Mouse (Mus musculus) CH12.LX (cell line): ENCODE results near the gene Gm20532. TPM values are rescaled to one million over a fixed set of nuclear protein-coding genes. Genes with fewer than 3 reads are reported as not detected.

Experiments used
- DNase-seq: peaks from one replicate; pipeline ENCODE4 v3.0.0-alpha.2; 2013; ENCODE audit errors: extremely low read depth
- H3K27ac ChIP-seq: 2 replicates; pipeline ENCODE4 v1.5.1; 2012; ENCODE audit warnings: low read depth, mild to moderate bottlenecking, control low read depth, moderate library complexity; ENCODE audit not compliant: insufficient read depth
- H3K27me3 ChIP-seq: replicated peaks from 2 replicates; pipeline ENCODE3; 2012; ENCODE audit warnings: inconsistent platforms
- H3K36me3 ChIP-seq, 2 experiments: replicated peaks in 1 of 2; 2 replicates each; pipeline versions ENCODE3 to v1.6.1; 2012; ENCODE audit warnings: inconsistent platforms in 1 of 2, low read length in 1 of 2, mild to moderate bottlenecking in 1 of 2, mixed read lengths in 1 of 2, moderate library complexity in 1 of 2; ENCODE audit not compliant: control insufficient read depth in 1 of 2, insufficient read depth in 1 of 2
- H3K4me1 ChIP-seq, 2 experiments: 2 replicates each; pipeline ENCODE4 v1.6.1; 2012; ENCODE audit warnings: inconsistent platforms in 1 of 2, moderate library complexity in 1 of 2; ENCODE audit not compliant: insufficient read depth in 2 of 2, control insufficient read depth in 1 of 2
- H3K4me2 ChIP-seq: 2 replicates; pipeline ENCODE4 v1.6.1; 2012; ENCODE audit warnings: low read depth, mild to moderate bottlenecking, control low read depth; ENCODE audit not compliant: poor library complexity, insufficient read depth, severe bottlenecking
- H3K4me3 ChIP-seq, 3 experiments: fragments of 150-350 bp in 1 of 3; sonication (generic) in 1 of 3; replicated peaks in 1 of 3; 2 replicates each; pipeline versions ENCODE3 to v1.5.1; 2011 to 2012; ENCODE audit warnings: low read depth in 2 of 3, low read length in 2 of 3, mild to moderate bottlenecking in 2 of 3, moderate library complexity in 2 of 3, control low read depth in 1 of 3, improper control_type of control experiment in 1 of 3, inconsistent platforms in 1 of 3, mixed read lengths in 1 of 3; ENCODE audit not compliant: poor library complexity in 1 of 3
- H3K79me2 ChIP-seq: replicated peaks from 2 replicates; pipeline ENCODE4 v1.6.1; 2012; ENCODE audit warnings: mild to moderate bottlenecking, moderate library complexity; ENCODE audit not compliant: control insufficient read depth, poor library complexity, insufficient read depth, severe bottlenecking; ENCODE audit errors: extremely low read depth
- H3K9ac ChIP-seq: 2 replicates; pipeline ENCODE4 v1.6.1; 2012; ENCODE audit warnings: low read depth, mild to moderate bottlenecking, control low read depth, moderate library complexity; ENCODE audit not compliant: insufficient read depth
- H3K9me3 ChIP-seq: replicated peaks from 2 replicates; pipeline ENCODE3; 2012; ENCODE audit warnings: low read length, inconsistent platforms, mixed read lengths
- BHLHE40 ChIP-seq: IDR thresholded peaks from 2 replicates; pipeline ENCODE4 v1.6.1; 2011; ENCODE audit warnings: mild to moderate bottlenecking, low read depth, low read length, improper control_type of control experiment
- CHD1 ChIP-seq: IDR thresholded peaks from 2 replicates; pipeline ENCODE4 v1.6.1; 2012; ENCODE audit warnings: low read depth, low read length, improper control_type of control experiment, inconsistent platforms
- CHD2 ChIP-seq: IDR thresholded peaks from 2 replicates; pipeline ENCODE4 v1.6.1; 2011; ENCODE audit warnings: low read length, improper control_type of control experiment
- CTCF ChIP-seq, 2 experiments: IDR thresholded peaks in 1 of 2; conservative IDR thresholded peaks in 1 of 2; 2 replicates each; pipeline ENCODE4 v1.5.1; 2011 to 2012; ENCODE audit warnings: low read depth in 2 of 2, low read length in 2 of 2, improper control_type of control experiment in 1 of 2, inconsistent platforms in 1 of 2, mild to moderate bottlenecking in 1 of 2, moderate library complexity in 1 of 2
- E2F4 ChIP-seq: IDR thresholded peaks from 2 replicates; pipeline ENCODE4 v1.6.1; 2011; ENCODE audit warnings: low read depth, low read length, improper control_type of control experiment; ENCODE audit not compliant: insufficient replicate concordance
- ELF1 ChIP-seq: IDR thresholded peaks from 2 replicates; pipeline ENCODE4 v1.6.1; 2014; ENCODE audit warnings: low read depth, mild to moderate bottlenecking, inconsistent platforms, low read length, improper control_type of control experiment
- EP300 ChIP-seq: IDR thresholded peaks from 2 replicates; pipeline ENCODE4 v1.6.1; 2011; ENCODE audit warnings: low read length, improper control_type of control experiment
- ETS1 ChIP-seq: conservative IDR thresholded peaks from 2 replicates; pipeline ENCODE4 v1.6.1; 2012; ENCODE audit warnings: low read depth, mild to moderate bottlenecking, inconsistent platforms, low read length, improper control_type of control experiment, moderate library complexity
- GABPA ChIP-seq: IDR thresholded peaks from 2 replicates; pipeline ENCODE4 v1.6.1; 2012; ENCODE audit warnings: low read depth, low read length, improper control_type of control experiment, inconsistent platforms; ENCODE audit not compliant: insufficient replicate concordance
- HCFC1 ChIP-seq: IDR thresholded peaks from 2 replicates; pipeline ENCODE4 v1.6.1; 2012; ENCODE audit warnings: low read depth, mild to moderate bottlenecking, inconsistent platforms, low read length, improper control_type of control experiment
- IRF4 ChIP-seq: IDR thresholded peaks from 2 replicates; pipeline ENCODE4 v1.6.1; 2014; ENCODE audit warnings: low read depth, mild to moderate bottlenecking, inconsistent platforms, low read length, improper control_type of control experiment
- KAT2A ChIP-seq: IDR thresholded peaks from 2 replicates; pipeline ENCODE4 v1.6.1; 2012; ENCODE audit warnings: low read length, improper control_type of control experiment, inconsistent platforms; ENCODE audit not compliant: insufficient replicate concordance
- MAFK ChIP-seq: IDR thresholded peaks from 2 replicates; pipeline ENCODE4 v1.6.1; 2011; ENCODE audit warnings: low read length, improper control_type of control experiment; ENCODE audit not compliant: insufficient replicate concordance
- MAX ChIP-seq: IDR thresholded peaks from 2 replicates; pipeline ENCODE4 v1.6.1; 2011; ENCODE audit warnings: low read length, improper control_type of control experiment
- MXI1 ChIP-seq: IDR thresholded peaks from 2 replicates; pipeline ENCODE4 v1.6.1; 2011; ENCODE audit warnings: mild to moderate bottlenecking, low read depth, low read length, improper control_type of control experiment
- NELFE ChIP-seq: IDR thresholded peaks from 2 replicates; pipeline ENCODE4 v1.6.1; 2011; ENCODE audit warnings: low read depth, low read length, improper control_type of control experiment
- PAX5 ChIP-seq: IDR thresholded peaks from 2 replicates; pipeline ENCODE4 v1.6.1; 2012; ENCODE audit warnings: low read length, inconsistent platforms, mixed read lengths
- POLR2A ChIP-seq: IDR thresholded peaks from 2 replicates; pipeline ENCODE4 v1.6.1; 2011; ENCODE audit warnings: low read depth, mild to moderate bottlenecking, improper control_type of control experiment, low read length
- RAD21 ChIP-seq: IDR thresholded peaks from 2 replicates; pipeline ENCODE4 v1.6.1; 2011; ENCODE audit warnings: low read depth, mild to moderate bottlenecking, low read length, improper control_type of control experiment, moderate library complexity
- RCOR1 ChIP-seq: conservative IDR thresholded peaks from 2 replicates; pipeline ENCODE4 v1.6.1; 2012; ENCODE audit warnings: low read depth, mild to moderate bottlenecking, inconsistent platforms, low read length, improper control_type of control experiment
- SMC3 ChIP-seq: IDR thresholded peaks from 2 replicates; pipeline ENCODE4 v1.6.1; 2011; ENCODE audit warnings: low read depth, low read length, improper control_type of control experiment
- USF1 ChIP-seq: IDR thresholded peaks from 2 replicates; pipeline ENCODE4 v1.6.1; 2014; ENCODE audit warnings: low read depth, mild to moderate bottlenecking, inconsistent platforms, low read length, improper control_type of control experiment
- ZC3H11A ChIP-seq: IDR thresholded peaks from 2 replicates; pipeline ENCODE4 v1.6.1; 2012; ENCODE audit warnings: low read depth, mild to moderate bottlenecking, inconsistent platforms, low read length, improper control_type of control experiment
- ZKSCAN1 ChIP-seq: IDR thresholded peaks from 2 replicates; pipeline ENCODE4 v1.6.1; 2012; ENCODE audit warnings: low read depth, inconsistent platforms, low read length, improper control_type of control experiment, borderline replicate concordance
- ZMIZ1 ChIP-seq: IDR thresholded peaks from 2 replicates; pipeline ENCODE4 v1.6.1; 2012; ENCODE audit warnings: low read depth, mild to moderate bottlenecking, inconsistent platforms, low read length, improper control_type of control experiment
- dilution Hi-C: fragments of 300-500 bp; cut with MboI; formaldehyde crosslinking; loops from 2 replicates; pipeline ENCODE4 v1.14.3; 2020; ENCODE audit warnings: low sequenced_read_pairs; ENCODE audit not compliant: extremely low pct_unique_long_range_greater_than_20kb, extremely low pct_ligation_motif_present
- in situ Hi-C: fragments of 300-500 bp; cut with MboI; formaldehyde crosslinking; loops from 3 replicates; pipeline ENCODE4 v1.14.3; 2019; ENCODE audit warnings: low sequenced_read_pairs, low pct_ligation_motif_present, low pct_unique_long_range_greater_than_20kb, mixed read lengths
- polyA plus RNA-seq: library from polyadenylated mRNA; unstranded; fragments of >175 nt; gene quantifications from 2 replicates; pipeline ENCODE4 v1.2.1, GENCODE M21; 2012; ENCODE audit warnings: low read depth; ENCODE audit not compliant: insufficient read length
- total RNA-seq, 2 experiments: library from RNA; depleted of rRNA; stranded (reverse); fragments of 300-350 nt in 1 of 2; fragments of >200 nt in 1 of 2; gene quantifications; 2 replicates each; pipeline ENCODE4 v1.2.3; 2012 to 2014

The Gm20532 gene
- total and polyA plus RNA-seq, 3 experiments = not detected

DNA sequence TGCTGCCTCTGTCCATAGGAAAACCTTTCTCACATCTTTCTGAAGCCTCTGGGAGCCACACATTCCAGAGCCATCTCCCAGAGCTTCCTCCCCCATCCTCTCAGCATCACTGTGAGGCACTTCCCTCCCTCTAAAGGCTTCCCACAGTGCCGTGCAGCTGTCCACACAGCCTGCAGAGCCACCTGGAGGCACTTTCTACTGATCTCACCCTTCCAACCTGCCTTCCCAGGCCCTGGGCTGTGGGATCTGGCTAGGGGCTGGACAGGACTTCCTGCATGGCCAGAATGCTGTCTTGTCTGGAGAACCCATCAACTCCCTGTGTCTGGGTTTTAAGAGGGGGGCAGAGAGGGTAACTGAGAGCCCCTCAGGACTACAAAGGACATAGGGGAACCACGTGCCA is 39.0 kb upstream of the Gm20532 start:
- Histone ChIP-seq H3K36me3 (no peaks in the 10 kb centered on the region), H3K4me3 (no peak overlapping the region), H3K27ac (no peak overlapping the region), H3K79me2 (no peaks in the 10 kb centered on the region), H3K9me3 (no peaks in the 10 kb centered on the region), H3K27me3 (no peaks in the 10 kb centered on the region), H3K9ac (no peak overlapping the region), H3K4me1 (peaks cover 5 to 6% of the 10 kb centered on the region in 2 experiments; a peak in 2 of 4 replicates), H3K4me2 (no peak overlapping the region)
- no peak for DNase-seq
- dilution Hi-C loops (no loop called here), in situ Hi-C loops (loop anchor here (5.0 kb wide), 2 partner anchors 40 to 95 kb away; no protein-coding TSS in a partner anchor)
- no peak for TF ChIP-seq EP300
- TF ChIP-seq ETS1 = no peak
- TF ChIP-seq SMC3 = peak; percentile 73
- no peak for TF ChIP-seq KAT2A
- peak in 1 of 2 experiments; percentile 53; a peak in 2 of 4 replicates for TF ChIP-seq CTCF (conservative IDR thresholded peaks at IDR 0.05 in 1 of 2, IDR thresholded peaks at IDR 0.05 in 1 of 2; ENCODE audit: low read depth in 2 of 2, low read length in 2 of 2)
- TF ChIP-seq BHLHE40 = no peak
- TF ChIP-seq RAD21 = peak; percentile 55
- TF ChIP-seq NELFE = no peak
- TF ChIP-seq GABPA = no peak
- TF ChIP-seq MAFK = no peak
- TF ChIP-seq PAX5 = no peak

GRCm38 (mm10) chr2:26549801-26550200 is 36.6 kb upstream of the Gm20532 start:
- dilution Hi-C loops (no loop called here), in situ Hi-C loops (loop anchor here (5.0 kb wide), 2 partner anchors 42 to 98 kb away; no protein-coding TSS in a partner anchor)
- Histone ChIP-seq H3K9me3 (no peaks in the 10 kb centered on the region), H3K79me2 (no peaks in the 10 kb centered on the region), H3K36me3 (no peaks in the 10 kb centered on the region), H3K27ac (no peak overlapping the region), H3K27me3 (no peaks in the 10 kb centered on the region), H3K4me3 (no peak overlapping the region), H3K4me2 (no peak overlapping the region), H3K9ac (no peak overlapping the region), H3K4me1 (peaks cover 10 to 23% of the 10 kb centered on the region in 2 experiments)
- TF ChIP-seq ZKSCAN1 (no peak), MAX (no peak), RCOR1 (no peak), HCFC1 (no peak), USF1 (no peak), POLR2A (no peak), CHD2 (no peak), RAD21 (no peak), CHD1 (no peak), IRF4 (no peak), ETS1 (no peak), CTCF (conservative IDR thresholded peaks at IDR 0.05 in 1 of 2, IDR thresholded peaks at IDR 0.05 in 1 of 2; ENCODE audit: low read depth in 2 of 2, low read length in 2 of 2) (no peak), E2F4 (no peak), ZMIZ1 (no peak), ELF1 (no peak), MXI1 (no peak), ZC3H11A (no peak)
- DNase-seq = no peak
